Mouse (Mus musculus): ENCODE measurements around the gene Tor1aip2. TPM values are rescaled to one million over a fixed set of nuclear protein-coding genes. Genes with fewer than 3 reads are reported as not detected.
A peak's percentile ranks its signal among the peaks of the same experiment; 100 is the strongest.

The Tor1aip2 gene
- total RNA-seq, 2 experiments from 2014 or later, result 135 to 136 TPM

- DNase-seq (ENCODE audit: low spot score in 2 of 2), result peak; percentile 57 to 81
Observed at GRCm38 (mm10) chr1:156040731-156041401, 5.7 kb downstream of the Tor1aip2 start.

GRCm38 (mm10) chr1:156041451-156042241 lies 6.4 kb downstream of the Tor1aip2 start:
- DNase-seq (ENCODE audit: low spot score in 2 of 2), result no peak

GRCm38 (mm10) chr1:156042481-156042880 lies 7.3 kb downstream of the Tor1aip2 start:
- no peak for DNase-seq (ENCODE audit: low spot score in 2 of 2)

GRCm38 (mm10) chr1:156043027-156043426 lies 7.8 kb downstream of the Tor1aip2 start:
- DNase-seq (ENCODE audit: low spot score in 2 of 2), result no peak

- no peak for DNase-seq (ENCODE audit: low spot score in 2 of 2)
Observed at GRCm38 (mm10) chr1:156044211-156044611, 9.0 kb downstream of the Tor1aip2 start.

- no peak for DNase-seq (ENCODE audit: low spot score in 2 of 2)
Observed at GRCm38 (mm10) chr1:156046688-156047087, 11.5 kb downstream of the Tor1aip2 start.

- DNase-seq (ENCODE audit: low spot score in 2 of 2), result no peak
Observed at GRCm38 (mm10) chr1:156058207-156058606, 23.0 kb downstream of the Tor1aip2 start.

GRCm38 (mm10) chr1:156062193-156062592 lies 27.0 kb downstream of the Tor1aip2 start:
- DNase-seq (ENCODE audit: low spot score in 2 of 2), result no peak

- no peak for DNase-seq (ENCODE audit: low spot score in 2 of 2)
Observed at GRCm38 (mm10) chr1:156066133-156066532, 30.9 kb downstream of the Tor1aip2 start.

- no peak for DNase-seq (ENCODE audit: low spot score in 2 of 2)
Observed at GRCm38 (mm10) chr1:156070106-156070505, 34.9 kb downstream of the Tor1aip2 start.

- DNase-seq (ENCODE audit: low spot score in 2 of 2), result no peak
Observed at GRCm38 (mm10) chr1:156073169-156073821, 38.1 kb downstream of the Tor1aip2 start.

GRCm38 (mm10) chr1:156074575-156074974 lies 39.4 kb downstream of the Tor1aip2 start:
- DNase-seq (ENCODE audit: low spot score in 2 of 2), result no peak

GRCm38 (mm10) chr1:156076474-156076873 lies 41.3 kb downstream of the Tor1aip2 start:
- DNase-seq (ENCODE audit: low spot score in 2 of 2), result no peak

GRCm38 (mm10) chr1:156077655-156078054 lies 42.5 kb downstream of the Tor1aip2 start:
- no peak for DNase-seq (ENCODE audit: low spot score in 2 of 2)

- DNase-seq (ENCODE audit: low spot score in 2 of 2), result no peak
Observed at GRCm38 (mm10) chr1:156084603-156085002, 49.4 kb downstream of the Tor1aip2 start.

GRCm38 (mm10) chr1:156085770-156086169 lies 50.6 kb downstream of the Tor1aip2 start:
- no peak for DNase-seq (ENCODE audit: low spot score in 2 of 2)

GRCm38 (mm10) chr1:156087586-156087985 lies 52.4 kb downstream of the Tor1aip2 start:
- no peak for DNase-seq (ENCODE audit: low spot score in 2 of 2)

- DNase-seq (ENCODE audit: low spot score in 2 of 2), result no peak
Observed at GRCm38 (mm10) chr1:156089561-156089960, 54.4 kb downstream of the Tor1aip2 start.

GRCm38 (mm10) chr1:156090042-156090441 lies 54.8 kb downstream of the Tor1aip2 start:
- no peak for DNase-seq (ENCODE audit: low spot score in 2 of 2)

GRCm38 (mm10) chr1:156091811-156092210 lies 56.6 kb downstream of the Tor1aip2 start:
- DNase-seq (ENCODE audit: low spot score in 2 of 2), result no peak

- DNase-seq (ENCODE audit: low spot score in 2 of 2), result no peak
Observed at GRCm38 (mm10) chr1:156103763-156104162, 68.6 kb downstream of the Tor1aip2 start.

- no peak for DNase-seq (ENCODE audit: low spot score in 2 of 2)
Observed at GRCm38 (mm10) chr1:156105381-156105780, 70.2 kb downstream of the Tor1aip2 start.
